9 mouse cellular contexts compared by ENCODE assay signal in the genomic region with DNA sequence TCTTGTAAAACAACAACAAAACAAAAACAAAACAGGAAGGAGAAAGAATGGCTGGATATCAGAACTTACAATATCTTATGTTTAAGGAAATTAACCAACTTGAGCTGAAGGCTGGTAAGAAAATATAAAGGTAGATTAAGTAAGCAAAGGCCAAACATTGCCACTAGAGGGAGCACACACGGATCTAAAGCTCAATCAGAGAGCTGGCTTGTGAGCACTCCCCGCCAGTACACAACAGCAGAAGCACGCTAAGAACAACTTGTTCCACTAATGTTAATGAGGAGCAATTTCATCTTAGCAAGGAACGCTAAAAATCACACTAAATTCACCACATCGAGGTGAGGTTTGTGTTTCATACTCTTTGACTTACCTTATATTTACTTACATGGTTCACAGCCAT. TPM values are rescaled to one million over a fixed set of nuclear protein-coding genes. Genes with fewer than 3 reads are reported as not detected.
A peak's percentile ranks its signal among the peaks of the same experiment; 100 is the strongest.
DNase-seq lines count a peak whose midpoint lies in the region; ATAC-seq and TF ChIP-seq lines count a peak whose summit lies in the region.
"Had no signal": no experiment of that assay in that cellular context is flagged by ENCODE, and none has a peak within 500 bp of the region (broad histone marks: within the 10 kb centered on the region; RNA-seq: fewer than 3 reads in every experiment).

No protein-coding gene starts in this region.

- peak; percentile 14; the same call in 1 of the 2 replicates for TF ChIP-seq CTCF in embryonic fibroblast, embryonic 13.5 days (IDR thresholded peaks at IDR 0.05; ENCODE audit: borderline replicate concordance, insufficient read depth, low read length)
- TF ChIP-seq CTCF in layer of hippocampus, adult 2 months (conservative IDR thresholded peaks at IDR 0.05): peak; percentile 88

- peak; percentile 66 for DNase-seq in heart, adult 11 months
- DNase-seq in 3T3-L1 (ENCODE audit: low read depth, low spot score) (peak; percentile 67), WW6 (ENCODE audit: low read depth, low spot score) (peak; percentile 40)
- DNase-seq in layer of hippocampus, adult 2 months (ENCODE audit: low spot score in 2 of 2): peak; percentile 67 to 79
- DNase-seq in natural killer cell, adult 2 months (ENCODE audit: low spot score in 2 of 2): peak; percentile 30 to 46
- no peak for DNase-seq in c-Kit-positive CD71-positive TER-119-positive erythroid progenitor cells, embryonic 14.5 days (ENCODE audit: low spot score)

- no peak for TF ChIP-seq POLR2A in embryonic fibroblast, embryonic 13.5 days (IDR thresholded peaks at IDR 0.05; ENCODE audit: low read depth, low read length)

- H3K27ac ChIP-seq in heart, embryonic 11.5 days (ENCODE audit: low read depth, low read length): no peak overlapping the region
- no peak overlapping the region for H3K27ac ChIP-seq in embryonic fibroblast, embryonic 13.5 days (ENCODE audit: insufficient read depth, low read length)
- peak overlapping the region; percentile 80 for H3K27ac ChIP-seq in layer of hippocampus, adult 2 months
- H3K27ac ChIP-seq: neural tube, embryonic 12.5 days had no signal

- H3K9me3 ChIP-seq in heart, embryonic 11.5 days (replicated peaks; ENCODE audit: control insufficient read depth, low read length): no peaks in the 10 kb centered on the region
- H3K9me3 ChIP-seq: neural tube, embryonic 12.5 days had no signal

- H3K4me2 ChIP-seq in heart, embryonic 11.5 days: no peak overlapping the region
- H3K4me2 ChIP-seq: neural tube, embryonic 12.5 days had no signal

- no peak overlapping the region for H3K4me3 ChIP-seq in heart, embryonic 11.5 days (ENCODE audit: low read depth, low read length)
- H3K4me3 ChIP-seq in embryonic fibroblast, embryonic 13.5 days (ENCODE audit: insufficient read depth, low read length): no peak overlapping the region
- H3K4me3 ChIP-seq in layer of hippocampus, adult 2 months: no peak overlapping the region
- H3K4me3 ChIP-seq: neural tube, embryonic 12.5 days had no signal

- peaks cover 23% of the 10 kb centered on the region for H3K36me3 ChIP-seq in heart, embryonic 11.5 days (ENCODE audit: control insufficient read depth, insufficient read depth, low read length)

- ATAC-seq in heart, embryonic 11.5 days (replicated peaks; ENCODE audit: insufficient number of reproducible peaks, low FRiP score, low TSS enrichment): no peak

- no peak overlapping the region for H3K9ac ChIP-seq in heart, embryonic 11.5 days (ENCODE audit: low read depth, low read length)
- H3K9ac ChIP-seq: neural tube, embryonic 12.5 days had no signal

- no peaks in the 10 kb centered on the region for H3K4me1 ChIP-seq in heart, embryonic 11.5 days (ENCODE audit: control insufficient read depth, insufficient read depth, low read length)
- no peaks in the 10 kb centered on the region for H3K4me1 ChIP-seq in embryonic fibroblast, embryonic 13.5 days (ENCODE audit: control insufficient read depth, insufficient read depth, low read length)
- H3K4me1 ChIP-seq: neural tube, embryonic 12.5 days had no signal

- 28% methylated on average over 5 of the region's 5 CpGs for WGBS in heart, embryonic 11.5 days (ENCODE audit: insufficient replicate concordance)

- no peaks in the 10 kb centered on the region for H3K27me3 ChIP-seq in heart, embryonic 11.5 days (ENCODE audit: control insufficient read depth, insufficient read depth, low read length)
- H3K27me3 ChIP-seq: neural tube, embryonic 12.5 days had no signal

RNA-seq across cellular contexts. Expression of gene Trpc4ap, which starts 29.1 kb away (rescaled TPM):
- polyA plus RNA-seq in heart, embryonic 11.5 days (2014; fragmentation: Nextera tagmentation; extraction: Ambion mirVana): 92.4 and 102 TPM in 2 replicates
- polyA plus RNA-seq in embryonic fibroblast, embryonic 13.5 days (2011; ENCODE audit: insufficient read length, low read depth, missing spikeins): 105 and 109 TPM in 2 replicates
- 100 to 1,000 TPM; 159 to 164 TPM for total RNA-seq in layer of hippocampus, adult 2 months (2021)

RNA-seq across cellular contexts. Expression of gene Myh7b, which starts 52.1 kb away (rescaled TPM):
- 13.0 and 13.6 TPM in 2 replicates for polyA plus RNA-seq in heart, embryonic 11.5 days (2014; fragmentation: Nextera tagmentation; extraction: Ambion mirVana)
- not detected in 2 replicates for polyA plus RNA-seq in embryonic fibroblast, embryonic 13.5 days (2011; ENCODE audit: insufficient read length, low read depth, missing spikeins)
- 1 to 10 TPM; 5.5 to 5.6 TPM for total RNA-seq in layer of hippocampus, adult 2 months (2021)

Comparison
In these comparisons a context has a peak if more than half of its experiments do, and no peak if none do; other contexts are left out.
1. RNA of gene Myh7b, which starts 52.1 kb away (polyA plus RNA-seq): 13.0 to 13.6 TPM in heart, embryonic 11.5 days; not detected in embryonic fibroblast, embryonic 13.5 days; every median in the first group is over 10 times any median in the second.